Mouse (Mus musculus): ENCODE data around the gene Ror1. TPM values are rescaled to one million over a fixed set of nuclear protein-coding genes. Genes with fewer than 3 reads are reported as not detected.

Gene Ror1
- polyA plus RNA-seq, 1 experiment from 2014 or later = 9.9 TPM

- no peak overlapping the region for H3K4me2 ChIP-seq (replicated peaks)
- ATAC-seq (ENCODE audit: low FRiP score) = no peak
- no peaks in the 10 kb centered on the region for H3K27me3 ChIP-seq
- peaks cover 7% of the 10 kb centered on the region for H3K4me1 ChIP-seq
- no peaks in the 10 kb centered on the region for H3K36me3 ChIP-seq
- no peak overlapping the region for H3K27ac ChIP-seq
- 60% methylated on average over 4 of the region's 4 CpGs for WGBS
- no peaks in the 10 kb centered on the region for H3K9me3 ChIP-seq (replicated peaks)
- no peak overlapping the region for H3K4me3 ChIP-seq
- no peak overlapping the region for H3K9ac ChIP-seq
These were observed 131.0 kb downstream of the Ror1 start for GRCm38 (mm10) chr4:100226619-100227018.

- 85% methylated on average over 3 of the region's 3 CpGs for WGBS
- Histone ChIP-seq H3K4me2 (replicated peaks) (no peak overlapping the region), H3K9me3 (replicated peaks) (no peaks in the 10 kb centered on the region), H3K4me3 (no peak overlapping the region), H3K9ac (no peak overlapping the region), H3K27ac (no peak overlapping the region), H3K4me1 (peaks cover 7% of the 10 kb centered on the region), H3K27me3 (no peaks in the 10 kb centered on the region), H3K36me3 (no peaks in the 10 kb centered on the region)
- no peak for ATAC-seq (ENCODE audit: low FRiP score)
These were observed 132.5 kb downstream of the Ror1 start for GRCm38 (mm10) chr4:100228106-100228505.

- H3K4me1 ChIP-seq = no peaks in the 10 kb centered on the region
- WGBS = 84% methylated on average over 5 of the region's 5 CpGs
These were observed 134.7 kb downstream of the Ror1 start for GRCm38 (mm10) chr4:100230245-100230644.

GRCm38 (mm10) chr4:100230963-100231362 is 135.4 kb downstream of the Ror1 start:
- H3K4me2 ChIP-seq (replicated peaks) = no peak overlapping the region
- H3K9ac ChIP-seq = no peak overlapping the region
- no peak for ATAC-seq (ENCODE audit: low FRiP score)
- H3K9me3 ChIP-seq (replicated peaks) = no peaks in the 10 kb centered on the region
- H3K4me1 ChIP-seq = no peaks in the 10 kb centered on the region
- H3K4me3 ChIP-seq = no peak overlapping the region
- H3K27ac ChIP-seq = no peak overlapping the region
- no peaks in the 10 kb centered on the region for H3K27me3 ChIP-seq
- no peaks in the 10 kb centered on the region for H3K36me3 ChIP-seq
- WGBS = 86% methylated on average over 2 of the region's 2 CpGs

More at GRCm38 (mm10) chr4:100230245-100230644, 134.7 kb downstream of the Ror1 start:
- no peak overlapping the region for H3K4me2 ChIP-seq (replicated peaks)
- no peaks in the 10 kb centered on the region for H3K27me3 ChIP-seq
- H3K36me3 ChIP-seq = no peaks in the 10 kb centered on the region
- H3K9ac ChIP-seq = no peak overlapping the region
- no peak for ATAC-seq (ENCODE audit: low FRiP score)
- no peaks in the 10 kb centered on the region for H3K9me3 ChIP-seq (replicated peaks)
- H3K4me3 ChIP-seq = no peak overlapping the region
- no peak overlapping the region for H3K27ac ChIP-seq

- H3K9me3 ChIP-seq (replicated peaks) = no peaks in the 10 kb centered on the region
- no peak overlapping the region for H3K9ac ChIP-seq
- H3K36me3 ChIP-seq = no peaks in the 10 kb centered on the region
- H3K27ac ChIP-seq = no peak overlapping the region
- 94% methylated on average over 3 of the region's 3 CpGs for WGBS
- H3K4me1 ChIP-seq = no peaks in the 10 kb centered on the region
- H3K27me3 ChIP-seq = no peaks in the 10 kb centered on the region
- no peak overlapping the region for H3K4me3 ChIP-seq
- no peak overlapping the region for H3K4me2 ChIP-seq (replicated peaks)
- no peak for ATAC-seq (ENCODE audit: low FRiP score)
These were observed 136.3 kb downstream of the Ror1 start for GRCm38 (mm10) chr4:100231906-100232305.

GRCm38 (mm10) chr4:100232541-100232940 is 136.9 kb downstream of the Ror1 start:
- no peak for ATAC-seq (ENCODE audit: low FRiP score)
- no peak overlapping the region for H3K4me2 ChIP-seq (replicated peaks)
- H3K9me3 ChIP-seq (replicated peaks) = no peaks in the 10 kb centered on the region
- H3K27me3 ChIP-seq = no peaks in the 10 kb centered on the region
- H3K4me3 ChIP-seq = no peak overlapping the region
- WGBS = 93% methylated on average over 7 of the region's 7 CpGs
- H3K27ac ChIP-seq = no peak overlapping the region
- H3K9ac ChIP-seq = no peak overlapping the region
- no peaks in the 10 kb centered on the region for H3K36me3 ChIP-seq
- H3K4me1 ChIP-seq = no peaks in the 10 kb centered on the region

- WGBS = 87% methylated on average over 10 of the region's 10 CpGs
- Histone ChIP-seq H3K27ac (no peak overlapping the region), H3K4me2 (replicated peaks) (no peak overlapping the region), H3K4me3 (no peak overlapping the region), H3K27me3 (no peaks in the 10 kb centered on the region), H3K4me1 (no peaks in the 10 kb centered on the region), H3K9ac (no peak overlapping the region), H3K9me3 (replicated peaks) (no peaks in the 10 kb centered on the region), H3K36me3 (no peaks in the 10 kb centered on the region)
- ATAC-seq (ENCODE audit: low FRiP score) = no peak
These were observed 138.2 kb downstream of the Ror1 start for GRCm38 (mm10) chr4:100233770-100234169.

- H3K9ac ChIP-seq = no peak overlapping the region
- H3K4me3 ChIP-seq = no peak overlapping the region
- ATAC-seq (ENCODE audit: low FRiP score) = no peak
- H3K27me3 ChIP-seq = no peaks in the 10 kb centered on the region
- no peak overlapping the region for H3K4me2 ChIP-seq (replicated peaks)
- no peaks in the 10 kb centered on the region for H3K36me3 ChIP-seq
- H3K4me1 ChIP-seq = no peaks in the 10 kb centered on the region
- H3K27ac ChIP-seq = no peak overlapping the region
- 72% methylated on average over 3 of the region's 3 CpGs for WGBS
- H3K9me3 ChIP-seq (replicated peaks) = no peaks in the 10 kb centered on the region
These were observed 140.7 kb downstream of the Ror1 start for GRCm38 (mm10) chr4:100236339-100236738.

GRCm38 (mm10) chr4:100242061-100242756 is 146.6 kb downstream of the Ror1 start:
- ATAC-seq (ENCODE audit: low FRiP score) = no peak
- no peak overlapping the region for H3K4me2 ChIP-seq (replicated peaks)
- 77% methylated on average over 6 of the region's 6 CpGs for WGBS

GRCm38 (mm10) chr4:100244250-100244649 is 148.7 kb downstream of the Ror1 start:
- Histone ChIP-seq H3K4me3 (no peak overlapping the region), H3K4me1 (0 out of 2 replicates have a peak, but pooled peaks cover 2% of the 10 kb centered on the region), H3K9ac (no peak overlapping the region), H3K9me3 (replicated peaks) (no peaks in the 10 kb centered on the region), H3K36me3 (no peaks in the 10 kb centered on the region), H3K27ac (no peak overlapping the region), H3K27me3 (no peaks in the 10 kb centered on the region), H3K4me2 (replicated peaks) (no peak overlapping the region)
- 73% methylated on average over 8 of the region's 8 CpGs for WGBS
- no peak for ATAC-seq (ENCODE audit: low FRiP score)

More at GRCm38 (mm10) chr4:100242061-100242756, 146.6 kb downstream of the Ror1 start:
- H3K9ac ChIP-seq = no peak overlapping the region
- no peaks in the 10 kb centered on the region for H3K9me3 ChIP-seq (replicated peaks)
- no peak overlapping the region for H3K27ac ChIP-seq
- no peaks in the 10 kb centered on the region for H3K36me3 ChIP-seq
- no peaks in the 10 kb centered on the region for H3K27me3 ChIP-seq
- 0 out of 2 replicates have a peak, but pooled peaks cover 2% of the 10 kb centered on the region for H3K4me1 ChIP-seq
- H3K4me3 ChIP-seq = no peak overlapping the region

GRCm38 (mm10) chr4:100244701-100245100 is 149.1 kb downstream of the Ror1 start:
- H3K9ac ChIP-seq = no peak overlapping the region
- H3K9me3 ChIP-seq (replicated peaks) = no peaks in the 10 kb centered on the region
- H3K4me1 ChIP-seq = 0 out of 2 replicates have a peak, but pooled peaks cover 2% of the 10 kb centered on the region
- 71% methylated on average over 6 of the region's 6 CpGs for WGBS
- H3K4me3 ChIP-seq = no peak overlapping the region
- H3K36me3 ChIP-seq = no peaks in the 10 kb centered on the region
- no peaks in the 10 kb centered on the region for H3K27me3 ChIP-seq
- no peak overlapping the region for H3K4me2 ChIP-seq (replicated peaks)
- ATAC-seq (ENCODE audit: low FRiP score) = no peak
- H3K27ac ChIP-seq = no peak overlapping the region

- ATAC-seq (ENCODE audit: low FRiP score) = no peak
- Histone ChIP-seq H3K9me3 (replicated peaks) (no peaks in the 10 kb centered on the region), H3K4me3 (no peak overlapping the region), H3K27ac (no peak overlapping the region), H3K36me3 (no peaks in the 10 kb centered on the region), H3K4me2 (replicated peaks) (no peak overlapping the region), H3K27me3 (0 out of 2 replicates have a peak, but pooled peaks cover 3% of the 10 kb centered on the region), H3K4me1 (0 out of 2 replicates have a peak, but pooled peaks cover 2% of the 10 kb centered on the region), H3K9ac (no peak overlapping the region)
- 80% methylated on average over 7 of the region's 7 CpGs for WGBS
These were observed 152.2 kb downstream of the Ror1 start for GRCm38 (mm10) chr4:100247826-100248225.

GRCm38 (mm10) chr4:100248273-100248672 is 152.7 kb downstream of the Ror1 start:
- H3K36me3 ChIP-seq = no peaks in the 10 kb centered on the region
- no peak overlapping the region for H3K9ac ChIP-seq
- H3K4me1 ChIP-seq = 0 out of 2 replicates have a peak, but pooled peaks cover 2% of the 10 kb centered on the region
- no peak overlapping the region for H3K4me2 ChIP-seq (replicated peaks)
- no peak overlapping the region for H3K27ac ChIP-seq
- no peak overlapping the region for H3K4me3 ChIP-seq
- WGBS = 76% methylated on average over 2 of the region's 2 CpGs
- H3K9me3 ChIP-seq (replicated peaks) = no peaks in the 10 kb centered on the region
- ATAC-seq (ENCODE audit: low FRiP score) = no peak
- 0 out of 2 replicates have a peak, but pooled peaks cover 3% of the 10 kb centered on the region for H3K27me3 ChIP-seq
